8 mouse cellular contexts compared by ENCODE assay signal in the genomic region with DNA sequence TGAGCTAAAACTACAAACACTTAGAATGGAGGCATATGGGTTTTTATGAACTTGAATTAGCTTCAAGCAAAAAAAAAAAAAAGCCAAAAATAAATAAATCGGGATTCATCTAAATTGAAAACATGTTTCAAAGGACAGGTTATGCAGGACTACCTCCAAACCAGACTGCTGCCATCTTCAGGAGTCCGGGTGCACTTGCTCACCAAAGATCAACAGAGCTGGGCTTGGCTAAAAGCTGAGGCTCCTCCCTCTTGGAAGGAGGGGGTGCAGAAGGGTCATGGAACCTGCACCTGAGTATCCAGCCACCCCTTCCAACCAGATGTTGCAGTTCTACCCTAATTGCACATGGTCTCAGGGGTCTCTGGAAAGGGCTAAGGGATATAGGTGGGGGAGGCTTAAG. TPM values are rescaled to one million over a fixed set of nuclear protein-coding genes. Genes with fewer than 3 reads are reported as not detected.
DNase-seq lines count a peak whose midpoint lies in the region; ATAC-seq and TF ChIP-seq lines count a peak whose summit lies in the region.

No protein-coding gene starts in this region.

- no peaks in the 10 kb centered on the region; the same call in 1 of the 2 replicates for H3K4me1 ChIP-seq in heart, adult 2 months (ENCODE audit: control insufficient read depth, insufficient read depth, low read length)
- H3K4me1 ChIP-seq in midbrain, embryonic 15.5 days, result peaks cover 17% of the 10 kb centered on the region

- no peaks in the 10 kb centered on the region for H3K9me3 ChIP-seq in midbrain, embryonic 15.5 days

- no peaks in the 10 kb centered on the region for H3K27me3 ChIP-seq in heart, adult 2 months (ENCODE audit: control insufficient read depth, insufficient read depth, low read length)
- peaks cover 13% of the 10 kb centered on the region for H3K27me3 ChIP-seq in midbrain, embryonic 15.5 days (replicated peaks)

- TF ChIP-seq CTCF in heart, adult 2 months (IDR thresholded peaks at IDR 0.05), result peak; percentile 54
- 0 out of 2 replicates have a peak, but pooled peaks have one; percentile 7 for TF ChIP-seq CTCF in brain, embryonic 14.5 days (IDR thresholded peaks at IDR 0.05; ENCODE audit: borderline replicate concordance, extremely low read depth, insufficient read depth, insufficient read length)

- no peak overlapping the region for H3K9ac ChIP-seq in heart, adult 2 months (ENCODE audit: low read depth, low read length)
- no peak overlapping the region for H3K9ac ChIP-seq in midbrain, embryonic 15.5 days

- intact Hi-C loops in heart, adult 2 months (cut with DNase I), result loop anchor here (5.0 kb wide), 1 partner anchor 214 kb away; no protein-coding TSS in a partner anchor
- intact Hi-C loops in heart, postnatal 10 days (cut with DNase I), result no loop called here

- TF ChIP-seq EP300 in heart, adult 2 months (IDR thresholded peaks at IDR 0.05; ENCODE audit: insufficient read depth, low read depth, low read length), result no peak

- DNase-seq in heart, adult 2 months, result no peak
- no peak for DNase-seq in heart, postnatal 10 days
- DNase-seq in CD8-positive naive resting alpha-beta T cell, adult 2 months (ENCODE audit: low read depth in 2 of 2, low spot score in 2 of 2), result peak; percentile 11 to 20
- peak; percentile 6 for DNase-seq in brain, embryonic 14.5 days (ENCODE audit: low read depth)
- DNase-seq in lung, postnatal 25 days (ENCODE audit: low spot score), result peak; percentile 66
- DNase-seq in right cerebral cortex, adult 2 months (ENCODE audit: low spot score in 2 of 2), result no peak

- WGBS in heart, adult 2 months, result 9% methylated on average over 2 of the region's 2 CpGs
- WGBS in midbrain, embryonic 15.5 days, result 17% methylated on average over 2 of the region's 2 CpGs

- TF ChIP-seq POLR2A in heart, adult 2 months (IDR thresholded peaks at IDR 0.05; ENCODE audit: insufficient read depth, low read depth, low read length), result no peak
- TF ChIP-seq POLR2A in brain, embryonic 14.5 days (IDR thresholded peaks at IDR 0.05; ENCODE audit: borderline replicate concordance, extremely low read depth, insufficient read depth, insufficient read length, poor library complexity, severe bottlenecking), result no peak

- no peak for ATAC-seq in midbrain, embryonic 15.5 days (replicated peaks)
- no peak for ATAC-seq in erythroid progenitor cell, adult 5-6 weeks (replicated peaks; ENCODE audit: low FRiP score, poor library complexity, severe bottlenecking)

- H3K36me3 ChIP-seq in heart, adult 2 months (ENCODE audit: control insufficient read depth, insufficient read depth, low read length), result no peaks in the 10 kb centered on the region
- no peaks in the 10 kb centered on the region for H3K36me3 ChIP-seq in midbrain, embryonic 15.5 days (replicated peaks)

- H3K4me3 ChIP-seq in heart, adult 2 months, result no peak overlapping the region
- no peak overlapping the region for H3K4me3 ChIP-seq in midbrain, embryonic 15.5 days

- H3K27ac ChIP-seq in heart, adult 2 months, result no peak overlapping the region
- no peak overlapping the region for H3K27ac ChIP-seq in midbrain, embryonic 15.5 days

- no peak overlapping the region for H3K4me2 ChIP-seq in midbrain, embryonic 15.5 days

- H3K79me2 ChIP-seq in heart, adult 2 months (replicated peaks; ENCODE audit: control insufficient read depth, insufficient read depth, low read length), result no peaks in the 10 kb centered on the region

RNA-seq across cellular contexts. Expression of a gene that starts 3.3 kb away (rescaled TPM):
- 10 to 100 TPM; 24.0 to 25.7 TPM for total RNA-seq in heart, adult 2 months (2021)
- polyA plus RNA-seq in heart, adult 2 months (2012; rRNA removed), result 19.8 and 27.1 TPM in 2 replicates
- 10 to 100 TPM; 39.6 to 42.0 TPM for total RNA-seq in heart, postnatal 10 days (2021)
- 23.3 and 30.3 TPM in 2 replicates for polyA plus RNA-seq in brain, embryonic 14.5 days (2012; rRNA removed)
- polyA plus RNA-seq in midbrain, embryonic 15.5 days (2015; fragmentation: Nextera tagmentation; extraction: Ambion mirVana), result 12.9 and 14.5 TPM in 2 replicates
- total RNA-seq in erythroid progenitor cell, adult 5-6 weeks (2015; ENCODE audit: low replicate concordance), result 1.4 and 1.7 TPM in 2 replicates
- total RNA-seq in erythroid progenitor cell, adult 5-6 weeks (2017; ENCODE audit: low replicate concordance), result 1.1 and 1.7 TPM in 2 replicates

Comparison
In these comparisons a context has a peak if more than half of its experiments do, and no peak if none do; other contexts are left out.
1. DNase-seq: peak in CD8-positive naive resting alpha-beta T cell, adult 2 months (2 of 2), brain, embryonic 14.5 days (single experiment) and lung, postnatal 25 days (single experiment); none in heart, adult 2 months (0 of 2), heart, postnatal 10 days (0 of 2) and right cerebral cortex, adult 2 months (0 of 2).
2. RNA of a gene that starts 3.3 kb away (total RNA-seq): 39.6 to 42.0 TPM in heart, postnatal 10 days and 24.0 to 25.7 TPM in heart, adult 2 months; 1.1 to 1.7 TPM in erythroid progenitor cell, adult 5-6 weeks; every median in the first group is over 4 times any median in the second.